Mouse (Mus musculus): ENCODE data around the gene Hivep3.

DNA sequence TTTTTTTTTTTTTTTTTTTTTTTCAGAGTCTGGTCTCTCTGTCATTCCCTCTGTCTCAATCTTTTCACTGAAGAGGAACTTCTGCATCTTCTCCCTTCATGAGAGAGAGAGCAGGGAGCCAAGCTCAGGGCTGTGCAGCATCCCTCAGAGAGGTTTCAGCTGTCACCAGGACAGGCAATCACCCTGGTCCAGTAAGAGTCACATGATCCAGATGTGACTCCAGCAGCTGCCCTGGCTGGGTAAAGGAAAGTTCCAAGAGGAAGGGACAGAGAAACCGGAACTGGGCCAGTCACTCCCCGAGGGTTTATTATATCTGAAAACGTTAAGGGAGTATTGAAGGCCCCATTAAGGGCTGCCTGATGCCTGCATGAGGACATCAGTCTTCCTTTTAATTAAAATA lies 25.8 kb upstream of the Hivep3 start:
- TF ChIP-seq CTCF (conservative IDR thresholded peaks at IDR 0.05 in 1 of 2, IDR thresholded peaks at IDR 0.05 in 1 of 2; ENCODE audit: low read depth in 2 of 2, low read length in 2 of 2) (no peak), UBTF (IDR thresholded peaks at IDR 0.05; ENCODE audit: low read depth, low read length) (no peak), MEF2A (IDR thresholded peaks at IDR 0.05; ENCODE audit: borderline replicate concordance, low read depth, low read length) (no peak), ZMIZ1 (IDR thresholded peaks at IDR 0.05; ENCODE audit: low read depth, low read length) (no peak), HCFC1 (IDR thresholded peaks at IDR 0.05; ENCODE audit: low read depth, low read length) (no peak), POLR2A (IDR thresholded peaks at IDR 0.05; ENCODE audit: low read depth, low read length) (no peak), EP300 (IDR thresholded peaks at IDR 0.05; ENCODE audit: low read length) (peak; percentile 12; the same call in 1 of the 2 replicates), ZC3H11A (IDR thresholded peaks at IDR 0.05; ENCODE audit: low read depth, low read length) (no peak), TCF12 (IDR thresholded peaks at IDR 0.05; ENCODE audit: low read depth, low read length) (no peak), RAD21 (IDR thresholded peaks at IDR 0.05; ENCODE audit: low read depth, low read length) (no peak), MAFK (IDR thresholded peaks at IDR 0.05; ENCODE audit: insufficient replicate concordance, low read length) (no peak), MAZ (IDR thresholded peaks at IDR 0.05; ENCODE audit: low read depth, low read length) (no peak), RCOR1 (conservative IDR thresholded peaks at IDR 0.05; ENCODE audit: low read depth, low read length) (no peak)
